Mouse (Mus musculus): ENCODE data around the gene Coro6. TPM values are rescaled to one million over a fixed set of nuclear protein-coding genes. Genes with fewer than 3 reads are reported as not detected.

Coro6 gene
- polyA plus RNA-seq, 1 experiment from 2014 or later: 0.08 TPM

DNA sequence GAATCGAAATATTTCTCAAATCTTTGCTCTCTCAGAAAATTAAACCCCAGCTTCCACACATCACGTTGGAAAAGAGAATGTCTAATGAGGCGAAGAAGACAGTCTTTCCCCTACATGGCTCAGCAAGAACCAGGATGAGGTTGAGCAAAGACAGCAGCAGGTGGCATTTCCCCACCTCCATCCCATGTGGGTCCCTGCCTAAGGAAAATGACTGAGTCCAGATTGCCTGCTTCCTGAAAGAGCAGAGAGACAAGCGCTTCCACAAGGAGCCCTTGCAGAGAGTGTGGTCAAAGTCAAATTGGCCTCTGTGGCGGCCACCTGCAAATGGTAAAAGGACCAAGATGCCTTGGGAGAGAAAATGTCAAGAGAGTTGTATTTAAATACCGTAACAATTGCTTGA lies 28.2 kb downstream of the Coro6 start:
- Histone ChIP-seq H3K4me2 (replicated peaks) (peak overlapping the region; percentile 94), H3K9me3 (no peaks in the 10 kb centered on the region), H3K27ac (replicated peaks) (peak overlapping the region; percentile 92), H3K27me3 (no peaks in the 10 kb centered on the region), H3K36me3 (no peaks in the 10 kb centered on the region), H3K4me3 (peak overlapping the region; percentile 93), H3K9ac (replicated peaks) (peak overlapping the region; percentile 95), H3K4me1 (peaks cover 84% of the 10 kb centered on the region)
- ATAC-seq (replicated peaks): no peak
- 74% methylated on average over 6 of the region's 6 CpGs for WGBS

DNA sequence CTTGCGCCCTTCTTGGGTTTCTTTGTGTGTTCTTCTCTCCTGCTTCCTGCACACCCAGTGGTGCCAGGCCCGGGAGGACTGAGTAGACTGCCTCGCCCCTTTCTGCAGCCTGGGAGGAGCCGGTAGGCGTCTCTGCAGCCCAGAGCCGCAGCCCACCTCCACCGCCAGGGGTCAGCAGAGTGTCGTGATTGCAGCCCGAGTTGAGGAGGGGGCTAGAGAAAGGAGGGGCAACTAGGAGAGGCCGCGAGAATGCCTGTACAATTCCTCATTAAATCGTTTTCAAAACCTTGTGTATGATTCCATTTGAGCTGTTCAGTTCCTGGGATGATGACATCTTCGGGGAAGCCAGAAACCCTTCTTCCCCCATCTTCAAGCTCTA lies 28.9 kb downstream of the Coro6 start:
- Histone ChIP-seq H3K27ac (replicated peaks) (peak overlapping the region; percentile 92), H3K4me3 (peak overlapping the region; percentile 93), H3K9ac (replicated peaks) (peak overlapping the region; percentile 58), H3K9me3 (no peaks in the 10 kb centered on the region), H3K4me1 (peaks cover 80% of the 10 kb centered on the region), H3K4me2 (replicated peaks) (peak overlapping the region; percentile 94), H3K36me3 (no peaks in the 10 kb centered on the region), H3K27me3 (no peaks in the 10 kb centered on the region)
- WGBS: 1% methylated on average over 13 of the region's 13 CpGs
- ATAC-seq (replicated peaks): peak; percentile 67

DNA sequence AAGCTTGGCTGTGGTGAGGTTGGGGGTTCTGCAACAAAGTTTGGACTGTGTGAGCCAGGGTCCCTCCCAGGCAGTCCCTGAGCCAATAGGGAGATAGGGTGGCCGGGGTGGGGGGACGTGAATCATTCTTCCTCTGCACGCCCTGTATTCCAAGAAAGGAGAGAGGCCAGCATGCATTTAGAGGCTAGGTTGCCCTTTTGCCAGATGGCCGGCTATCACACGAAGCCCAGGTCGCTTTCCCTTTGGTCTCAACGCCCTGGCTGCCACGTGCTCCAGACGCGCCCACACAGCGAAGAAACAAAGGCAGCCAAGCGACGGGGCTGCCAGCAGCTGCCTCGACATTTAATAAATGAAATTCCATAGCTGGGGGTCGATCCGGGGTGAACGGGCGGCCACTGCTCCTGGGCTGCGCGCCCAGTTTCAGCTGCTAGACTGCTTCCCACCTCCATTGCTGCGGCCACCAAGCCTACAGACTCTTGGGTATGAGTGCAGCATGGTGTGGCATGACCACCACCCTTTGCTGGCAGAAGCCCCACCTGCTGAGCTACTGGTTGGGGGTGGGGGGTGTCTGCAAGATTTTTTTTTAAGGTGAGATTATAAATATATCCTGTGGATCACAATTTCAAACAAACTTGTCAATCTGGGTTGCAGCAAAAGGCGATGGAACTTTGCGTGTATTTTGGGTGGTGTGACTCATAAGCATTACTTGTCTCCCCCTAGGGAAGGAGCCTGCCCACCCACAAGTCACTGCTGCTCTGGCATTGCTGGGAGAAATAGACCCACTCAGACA lies 29.5 kb downstream of the Coro6 start:
- peak; percentile 59 for ATAC-seq (replicated peaks)
- Histone ChIP-seq H3K36me3 (no peaks in the 10 kb centered on the region), H3K9ac (replicated peaks) (peak overlapping the region; percentile 58), H3K4me1 (peaks cover 74% of the 10 kb centered on the region), H3K4me3 (peak overlapping the region; percentile 93), H3K4me2 (replicated peaks) (peak overlapping the region; percentile 94), H3K27me3 (no peaks in the 10 kb centered on the region), H3K27ac (replicated peaks) (peak overlapping the region; percentile 92), H3K9me3 (no peaks in the 10 kb centered on the region)
- WGBS: under 1% methylated on average over 23 of the region's 23 CpGs

DNA sequence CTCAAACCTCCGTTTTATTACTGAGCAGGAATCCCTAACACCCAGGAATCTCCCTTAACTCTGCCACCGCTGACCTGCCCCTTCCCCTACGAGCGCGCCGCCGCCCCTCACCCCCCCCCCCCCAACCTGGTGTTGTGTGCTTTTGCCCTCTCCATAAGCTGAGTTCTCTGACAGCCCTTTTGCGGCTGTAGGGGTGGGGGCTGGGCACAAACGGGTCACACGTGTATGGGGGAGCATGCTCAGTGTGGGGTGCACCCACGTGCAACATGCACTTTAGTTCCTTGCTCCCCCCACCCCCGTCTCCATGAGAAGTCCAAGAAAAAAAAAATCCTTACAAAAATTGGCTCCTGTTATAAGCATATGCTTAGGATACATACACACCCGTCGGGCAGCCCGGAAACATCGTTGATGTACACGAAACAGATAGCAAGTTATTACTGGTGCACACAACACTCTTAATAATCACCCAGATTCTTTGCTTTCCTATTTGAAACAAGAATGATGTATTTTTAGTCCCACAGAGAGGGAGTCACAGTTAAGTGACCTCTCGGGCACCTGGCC lies 30.2 kb downstream of the Coro6 start:
- no peaks in the 10 kb centered on the region for H3K9me3 ChIP-seq
- H3K9ac ChIP-seq (replicated peaks): peak overlapping the region; percentile 58
- peak overlapping the region; percentile 93 for H3K4me3 ChIP-seq
- H3K36me3 ChIP-seq: no peaks in the 10 kb centered on the region
- 1% methylated on average over 18 of the region's 18 CpGs for WGBS
- H3K27ac ChIP-seq (replicated peaks): peak overlapping the region; percentile 92
- H3K4me1 ChIP-seq: peaks cover 73% of the 10 kb centered on the region
- H3K4me2 ChIP-seq (replicated peaks): peak overlapping the region; percentile 94
- no peak for ATAC-seq (replicated peaks)
- no peaks in the 10 kb centered on the region for H3K27me3 ChIP-seq

DNA sequence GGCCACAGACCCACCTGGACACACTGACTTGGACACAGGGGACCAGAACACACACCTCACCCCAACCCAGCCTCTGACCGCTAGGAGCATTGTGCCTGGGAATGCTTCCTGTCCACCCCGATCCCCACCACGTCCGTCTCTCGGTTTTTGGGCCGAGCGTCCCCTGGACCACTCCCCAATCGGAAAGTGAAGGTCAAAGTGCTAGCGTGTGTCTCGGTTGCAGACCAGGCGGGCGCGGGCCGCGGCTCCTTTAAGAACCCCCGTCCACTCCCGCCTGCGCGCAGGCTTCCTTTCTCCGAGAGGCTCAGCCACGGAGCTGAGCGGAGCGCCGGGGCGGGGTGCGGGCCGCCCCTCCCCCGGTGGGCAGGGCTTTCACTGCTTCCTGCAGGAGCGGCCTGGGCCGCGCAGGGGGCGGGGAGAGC lies 30.7 kb downstream of the Coro6 start:
- peak overlapping the region; percentile 93 for H3K4me3 ChIP-seq
- peak overlapping the region; percentile 92 for H3K27ac ChIP-seq (replicated peaks)
- WGBS: under 1% methylated on average over 28 of the region's 32 CpGs
- peak overlapping the region; percentile 53 for H3K9ac ChIP-seq (replicated peaks)
- peak; percentile 70 for ATAC-seq (replicated peaks)
- no peaks in the 10 kb centered on the region for H3K27me3 ChIP-seq
- H3K4me2 ChIP-seq (replicated peaks): peak overlapping the region; percentile 94
- H3K36me3 ChIP-seq: no peaks in the 10 kb centered on the region
- peaks cover 72% of the 10 kb centered on the region for H3K4me1 ChIP-seq
- no peaks in the 10 kb centered on the region for H3K9me3 ChIP-seq

DNA sequence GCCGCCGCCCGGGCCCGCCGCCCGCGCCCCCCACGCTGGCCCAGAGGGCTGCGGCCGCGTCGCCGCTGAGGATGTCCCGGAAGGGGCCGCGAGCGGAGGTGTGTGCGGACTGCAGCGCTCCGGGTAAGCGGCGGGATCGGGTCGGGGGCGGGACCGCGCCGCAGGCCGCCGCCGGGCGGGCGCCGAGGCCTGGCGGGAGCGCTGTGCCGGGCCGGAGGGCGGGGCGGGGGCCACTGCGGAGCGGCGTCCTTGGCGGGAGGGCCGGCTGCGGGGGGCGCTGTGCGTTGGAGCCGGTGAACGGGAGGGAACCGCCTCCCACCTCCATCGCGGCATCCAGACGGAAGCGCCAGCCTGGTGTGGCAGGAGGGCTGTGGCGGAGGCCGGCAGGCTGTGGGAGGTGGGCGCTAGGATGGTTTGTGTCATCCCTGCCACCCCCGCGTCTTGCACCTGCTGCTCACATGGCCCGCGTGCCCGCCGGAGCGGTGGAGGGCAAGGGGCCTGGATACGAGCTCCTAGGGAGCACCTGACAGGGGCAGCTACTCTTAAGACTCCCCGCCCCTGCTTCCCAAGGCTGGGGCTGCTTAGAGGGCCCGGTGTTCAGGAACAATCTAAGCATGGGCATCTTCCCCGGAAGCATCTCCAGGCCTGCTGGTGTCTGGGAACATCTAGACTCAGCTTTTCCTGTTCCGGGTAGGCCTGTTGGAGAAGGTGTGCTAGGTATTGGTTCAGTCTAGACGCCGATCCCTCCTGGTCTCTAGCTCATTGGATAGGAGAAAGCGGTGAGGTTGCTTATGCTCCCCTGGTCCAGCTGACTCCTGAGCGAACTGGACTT lies 31.5 kb downstream of the Coro6 start, which contains the start of gene Git1:
TSS of gene Git1 (plus strand) at position 51 of the 832 bp plus-strand sequence.
- peak within 1 kb of the TSS; percentile 97 for H3K9ac ChIP-seq (replicated peaks)
- H3K36me3 ChIP-seq: no peaks in the 10 kb centered on the region
- H3K9me3 ChIP-seq: no peaks in the 10 kb centered on the region
- peak within 1 kb of the TSS; percentile 93 for H3K4me3 ChIP-seq
- H3K27me3 ChIP-seq: no peaks in the 10 kb centered on the region
- H3K4me1 ChIP-seq: peaks cover 72% of the 10 kb centered on the region
- WGBS: under 1% methylated on average over 51 of the region's 74 CpGs
- peak within 1 kb of the TSS; percentile 94 for H3K4me2 ChIP-seq (replicated peaks)
- peak within 1 kb of the TSS; percentile 92 for H3K27ac ChIP-seq (replicated peaks)
- ATAC-seq (replicated peaks): no peak

DNA sequence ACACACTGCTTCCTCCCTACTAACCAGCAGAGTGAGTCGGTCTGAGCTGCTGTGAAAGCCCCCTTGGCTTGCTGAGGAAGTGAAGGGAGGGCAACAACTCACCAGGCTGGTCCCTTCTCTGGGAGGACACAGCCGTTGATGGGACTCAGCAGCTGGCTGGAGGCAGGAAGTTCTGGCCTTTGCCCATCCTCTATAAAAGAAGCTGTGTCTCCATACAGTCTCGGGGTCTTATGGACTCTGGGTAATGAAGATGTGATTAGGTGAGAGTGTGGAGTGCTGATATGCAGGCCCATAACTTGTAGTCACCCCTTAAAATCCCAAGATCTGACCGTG lies 32.1 kb downstream of the Coro6 start:
- Histone ChIP-seq H3K9ac (replicated peaks) (peak overlapping the region; percentile 97), H3K4me3 (peak overlapping the region; percentile 93), H3K4me2 (replicated peaks) (peak overlapping the region; percentile 89), H3K27ac (replicated peaks) (peak overlapping the region; percentile 85), H3K4me1 (peaks cover 71% of the 10 kb centered on the region), H3K9me3 (no peaks in the 10 kb centered on the region), H3K27me3 (no peaks in the 10 kb centered on the region), H3K36me3 (peaks cover 2% of the 10 kb centered on the region; the same call in 1 of the 2 replicates)
- WGBS: 34% methylated on average over 4 of the region's 4 CpGs
- no peak for ATAC-seq (replicated peaks)

DNA sequence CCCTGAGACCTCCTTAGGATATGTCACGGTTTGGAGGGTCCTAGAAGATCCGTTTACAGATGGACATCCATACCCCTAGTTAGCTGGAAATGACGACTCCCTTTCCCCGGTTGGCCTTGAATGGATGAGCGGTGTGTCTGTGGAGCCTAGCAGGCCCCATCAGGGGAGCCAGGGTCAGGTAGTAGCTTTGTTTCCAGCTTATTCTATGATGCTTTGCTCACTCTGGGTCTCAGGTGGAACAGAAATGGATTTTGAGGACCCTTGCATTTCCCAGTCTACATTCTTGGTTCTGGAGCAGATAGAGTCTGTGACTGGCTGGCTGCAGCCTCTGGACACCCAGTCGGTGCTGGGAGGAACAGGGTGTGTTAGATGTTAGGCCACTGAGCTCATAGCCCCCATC lies 32.6 kb downstream of the Coro6 start:
- WGBS: 78% methylated on average over 6 of the region's 6 CpGs
- Histone ChIP-seq H3K4me1 (peaks cover 71% of the 10 kb centered on the region), H3K9ac (replicated peaks) (peak overlapping the region; percentile 97), H3K36me3 (peaks cover 6% of the 10 kb centered on the region; the same call in 1 of the 2 replicates), H3K27ac (replicated peaks) (no peak overlapping the region), H3K27me3 (no peaks in the 10 kb centered on the region), H3K4me3 (peak overlapping the region; percentile 93), H3K4me2 (replicated peaks) (peak overlapping the region; percentile 89), H3K9me3 (no peaks in the 10 kb centered on the region)
- ATAC-seq (replicated peaks): no peak

DNA sequence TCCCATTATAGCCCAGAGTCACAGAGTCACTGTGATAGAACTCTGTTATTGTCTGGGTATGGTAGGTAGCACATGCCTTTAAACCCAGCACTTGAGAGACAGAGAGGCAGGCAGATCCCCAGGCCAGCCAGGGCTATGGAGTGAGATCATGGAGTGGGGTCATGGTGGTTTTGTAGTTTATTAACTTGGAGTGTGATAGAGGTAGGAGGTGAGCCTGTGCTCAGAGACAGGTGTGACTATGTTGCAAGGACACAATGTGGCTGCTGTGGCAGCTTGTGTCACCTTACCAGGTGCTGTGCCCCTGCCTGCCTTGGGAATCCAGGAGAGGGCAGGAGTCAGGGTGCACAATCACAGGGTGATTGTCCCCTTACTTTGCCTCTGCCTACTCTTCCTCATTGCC lies 33.3 kb downstream of the Coro6 start:
- no peaks in the 10 kb centered on the region for H3K27me3 ChIP-seq
- H3K4me3 ChIP-seq: 0 out of 2 replicates have a peak overlapping the region, but pooled peaks have one; percentile 93
- 0 out of 2 replicates have a peak overlapping the region, but pooled peaks have one; percentile 89 for H3K4me2 ChIP-seq (replicated peaks)
- ATAC-seq (replicated peaks): no peak
- peaks cover 68% of the 10 kb centered on the region for H3K4me1 ChIP-seq
- H3K9me3 ChIP-seq: no peaks in the 10 kb centered on the region
- peak overlapping the region; percentile 97; the same call in 1 of the 2 replicates for H3K9ac ChIP-seq (replicated peaks)
- no peak overlapping the region for H3K27ac ChIP-seq (replicated peaks)
- H3K36me3 ChIP-seq: peaks cover 12% of the 10 kb centered on the region; the same call in 1 of the 2 replicates

DNA sequence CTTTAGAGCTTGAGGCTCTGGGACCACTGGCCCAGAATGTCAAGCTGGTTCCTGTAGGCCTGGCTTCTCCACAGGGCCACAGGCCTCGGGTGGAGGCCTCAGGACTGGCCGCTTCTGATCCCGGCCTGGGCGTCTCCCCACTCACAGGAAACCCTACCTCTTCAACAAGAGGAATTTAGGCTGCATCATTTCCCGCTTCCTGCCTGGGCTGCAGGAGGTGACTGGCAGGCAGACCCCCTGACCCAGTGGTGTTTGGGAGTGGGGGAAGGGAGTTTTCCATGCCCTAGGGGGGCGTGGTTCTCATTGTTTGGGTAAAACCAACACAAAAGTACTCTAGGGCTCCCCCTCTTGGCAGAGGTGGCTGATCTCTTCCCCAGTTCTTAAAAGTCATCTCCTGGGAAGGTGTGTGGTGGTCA lies 35.1 kb downstream of the Coro6 start:
- H3K27ac ChIP-seq (replicated peaks): 0 out of 2 replicates have a peak overlapping the region, but pooled peaks have one; percentile 52
- WGBS: 22% methylated on average over 6 of the region's 6 CpGs
- peaks cover 55% of the 10 kb centered on the region for H3K4me1 ChIP-seq
- H3K27me3 ChIP-seq: no peaks in the 10 kb centered on the region
- no peak overlapping the region for H3K4me3 ChIP-seq
- H3K9ac ChIP-seq (replicated peaks): no peak overlapping the region
- no peak overlapping the region for H3K4me2 ChIP-seq (replicated peaks)
- H3K9me3 ChIP-seq: no peaks in the 10 kb centered on the region
- ATAC-seq (replicated peaks): no peak
- peaks cover 23% of the 10 kb centered on the region for H3K36me3 ChIP-seq

DNA sequence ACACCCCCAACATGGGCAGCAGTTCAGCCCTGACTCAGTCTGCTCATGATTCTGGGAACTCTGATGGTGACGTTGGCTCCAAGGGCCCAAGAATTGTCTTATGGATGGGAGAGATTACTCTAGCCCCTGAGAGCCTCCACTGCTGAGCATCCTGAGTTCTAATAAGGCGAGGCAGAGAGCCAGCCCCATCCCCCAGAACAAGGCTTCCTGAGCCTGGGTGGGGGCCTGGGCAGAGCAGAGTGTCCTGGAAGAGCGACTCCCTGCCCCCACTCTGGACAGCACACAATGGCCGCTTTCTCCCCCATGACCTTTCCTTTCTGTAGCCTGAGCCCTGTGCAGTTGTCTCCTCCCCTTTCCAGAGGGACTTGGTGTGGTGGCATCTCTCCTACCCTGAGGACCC lies 35.6 kb downstream of the Coro6 start:
- no peaks in the 10 kb centered on the region for H3K9me3 ChIP-seq
- no peak overlapping the region for H3K9ac ChIP-seq (replicated peaks)
- H3K36me3 ChIP-seq: peaks cover 28% of the 10 kb centered on the region
- peaks cover 50% of the 10 kb centered on the region for H3K4me1 ChIP-seq
- no peaks in the 10 kb centered on the region for H3K27me3 ChIP-seq
- ATAC-seq (replicated peaks): no peak
- WGBS: 49% methylated on average over 4 of the region's 4 CpGs
- no peak overlapping the region for H3K4me3 ChIP-seq
- H3K4me2 ChIP-seq (replicated peaks): no peak overlapping the region
- peak overlapping the region; percentile 22; the same call in 1 of the 2 replicates for H3K27ac ChIP-seq (replicated peaks)
